Comparison of ENCODE assay signal across 9 mouse cellular contexts in the genomic region with DNA sequence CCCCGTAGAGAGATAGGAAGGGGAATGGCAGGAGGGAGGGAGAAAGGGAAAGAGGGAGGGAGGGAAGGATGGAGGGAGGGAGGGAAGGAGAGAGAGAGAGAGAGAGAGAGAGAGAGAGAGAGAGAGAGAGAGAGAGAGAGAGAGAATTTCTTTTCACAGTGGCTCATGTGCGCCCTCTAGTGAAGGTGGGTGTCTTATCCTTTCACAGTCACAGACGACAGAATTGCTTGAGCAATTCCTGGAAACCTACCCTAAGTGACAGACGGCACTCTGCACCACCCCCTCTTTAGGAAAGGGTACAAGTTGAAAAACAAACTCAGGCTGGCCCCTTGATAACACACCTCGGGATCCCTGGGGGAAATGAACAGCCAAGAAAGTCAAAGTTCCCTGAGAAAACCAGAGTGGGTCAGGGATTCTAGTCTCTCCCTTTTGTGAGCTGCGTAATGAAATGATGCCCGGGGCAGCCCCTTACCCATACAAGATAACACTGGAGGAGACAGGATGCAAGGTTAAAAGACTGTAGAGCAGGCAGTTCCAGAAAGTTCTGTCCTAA. TPM values are rescaled to one million over a fixed set of nuclear protein-coding genes. Genes with fewer than 3 reads are reported as not detected.
DNase-seq lines count a peak whose midpoint lies in the region; ATAC-seq and TF ChIP-seq lines count a peak whose summit lies in the region.
"Had no signal": no experiment of that assay in that cellular context is flagged by ENCODE, and none has a peak within 500 bp of the region (broad histone marks: within the 10 kb centered on the region; RNA-seq: fewer than 3 reads in every experiment).

No protein-coding gene starts in this region.

- ATAC-seq in hindbrain, embryonic 12.5 days (ENCODE audit: low FRiP score), result no peak
- ATAC-seq in cerebellum, adult (ENCODE audit: insufficient number of reproducible peaks, low FRiP score, low TSS enrichment), result peak; percentile 71; the same call in 1 of the 2 replicates
- ATAC-seq in frontal cortex, adult (ENCODE audit: low TSS enrichment), result peak; percentile 47; the same call in 1 of the 2 replicates
- peak; percentile 73 for ATAC-seq in megakaryocyte, adult 5-6 weeks (ENCODE audit: poor library complexity, severe bottlenecking)

- no peaks in the 10 kb centered on the region for H3K36me3 ChIP-seq in hindbrain, embryonic 10.5 days
- H3K36me3 ChIP-seq in hindbrain, embryonic 12.5 days, result no peaks in the 10 kb centered on the region
- no peaks in the 10 kb centered on the region for H3K36me3 ChIP-seq in ES-E14 (ENCODE audit: control insufficient read depth, insufficient read depth, low read length, poor library complexity, severe bottlenecking)
- H3K36me3 ChIP-seq: limb, embryonic 13.5 days had no signal

- in situ Hi-C loops in ES-E14 (cut with MboI; ENCODE audit: low sequenced_read_pairs in 2 of 2, unreplicated experiment in 2 of 2), result loop anchor here in 1 of 2 experiments (5.0 kb wide), 1 partner anchor 164 kb away; no protein-coding TSS in a partner anchor

- H3K27me3 ChIP-seq in hindbrain, embryonic 10.5 days (ENCODE audit: insufficient read depth, poor library complexity, severe bottlenecking), result peaks cover 7% of the 10 kb centered on the region; the same call in 1 of the 2 replicates
- no peaks in the 10 kb centered on the region for H3K27me3 ChIP-seq in hindbrain, embryonic 12.5 days
- H3K27me3 ChIP-seq: limb, embryonic 13.5 days had no signal

- H3K9me3 ChIP-seq in hindbrain, embryonic 10.5 days, result no peaks in the 10 kb centered on the region
- no peaks in the 10 kb centered on the region for H3K9me3 ChIP-seq in hindbrain, embryonic 12.5 days (replicated peaks)
- no peaks in the 10 kb centered on the region for H3K9me3 ChIP-seq in ES-E14 (ENCODE audit: control insufficient read depth, insufficient read depth, low read depth, low read length)

- peak; percentile 52 for DNase-seq in hindbrain, embryonic 10.5 days (ENCODE audit: low spot score)
- DNase-seq in ES-E14 (ENCODE audit: low read depth, low spot score), result peak; percentile 42
- peak; percentile 66 to 86 for DNase-seq in layer of hippocampus, adult 18-20 months (ENCODE audit: low spot score in 2 of 2)
- peak; percentile 37 to 78 for DNase-seq in spleen, postnatal 10 days (ENCODE audit: low spot score in 2 of 2)

- H3K4me3 ChIP-seq in hindbrain, embryonic 10.5 days, result no peak overlapping the region
- no peak overlapping the region for H3K4me3 ChIP-seq in hindbrain, embryonic 12.5 days
- H3K4me3 ChIP-seq in ES-E14 (ENCODE audit: insufficient read depth in 1 of 2, low read depth in 1 of 2, low read length in 2 of 2, poor library complexity in 1 of 2, severe bottlenecking in 1 of 2), result no peak overlapping the region
- H3K4me3 ChIP-seq: limb, embryonic 13.5 days had no signal

- H3K9ac ChIP-seq in hindbrain, embryonic 12.5 days, result no peak overlapping the region
- H3K9ac ChIP-seq in ES-E14 (ENCODE audit: insufficient read depth, low read depth, low read length, poor library complexity, severe bottlenecking), result no peak overlapping the region
- H3K9ac ChIP-seq: limb, embryonic 13.5 days had no signal

- H3K4me1 ChIP-seq in hindbrain, embryonic 10.5 days (replicated peaks), result no peaks in the 10 kb centered on the region
- H3K4me1 ChIP-seq in hindbrain, embryonic 12.5 days, result no peaks in the 10 kb centered on the region
- peaks cover 0 to 1% of the 10 kb centered on the region in 2 experiments; a peak in 1 of 4 replicates for H3K4me1 ChIP-seq in ES-E14 (ENCODE audit: control insufficient read depth in 2 of 2, insufficient read depth in 2 of 2, low read length in 2 of 2, poor library complexity in 1 of 2)
- H3K4me1 ChIP-seq: limb, embryonic 13.5 days had no signal

- H3K4me2 ChIP-seq in hindbrain, embryonic 12.5 days (replicated peaks), result no peak overlapping the region
- H3K4me2 ChIP-seq: limb, embryonic 13.5 days had no signal

- WGBS in hindbrain, embryonic 10.5 days, result 35% methylated on average over 7 of the region's 7 CpGs
- WGBS in hindbrain, embryonic 12.5 days, result 32% methylated on average over 7 of the region's 7 CpGs

- no peak overlapping the region for H3K27ac ChIP-seq in hindbrain, embryonic 10.5 days
- H3K27ac ChIP-seq in hindbrain, embryonic 12.5 days, result no peak overlapping the region
- H3K27ac ChIP-seq in ES-E14 (ENCODE audit: insufficient read depth, low read depth, low read length, poor library complexity, severe bottlenecking), result no peak overlapping the region
- H3K27ac ChIP-seq: limb, embryonic 13.5 days had no signal

TF ChIP-seq in ES-E14, 5 proteins besides CTCF, POLR2A, EP300 and RAD21:
- TF ChIP-seq ZC3H11A (IDR thresholded peaks at IDR 0.05; ENCODE audit: borderline replicate concordance, low read depth, low read length) (peak; percentile 45; the same call in 1 of the 2 replicates), ZNF384 (IDR thresholded peaks at IDR 0.05; ENCODE audit: low read depth, low read length) (no peak)

RNA-seq across cellular contexts. Expression of a gene that starts 11.1 kb away (rescaled TPM):
- polyA plus RNA-seq in hindbrain, embryonic 10.5 days (2016; fragmentation: Nextera tagmentation; extraction: Ambion mirVana), result 16.1 and 17.7 TPM in 2 replicates
- 26.6 and 30.9 TPM in 2 replicates for polyA plus RNA-seq in hindbrain, embryonic 12.5 days (2016; fragmentation: Nextera tagmentation; extraction: Ambion mirVana)
- total RNA-seq in ES-E14 (2012; rRNA removed), result 5.4 and 6.3 TPM in 2 replicates
- 10 to 100 TPM; 73.4 to 75.7 TPM for total RNA-seq in layer of hippocampus, adult 18-20 months (2021)
- total RNA-seq in megakaryocyte, adult 5-6 weeks (2015), result 1.7 and 3.6 TPM in 2 replicates
- 2.6 and 3.2 TPM in 2 replicates for total RNA-seq in megakaryocyte, adult 5-6 weeks (2017)

RNA-seq across cellular contexts. Expression of a gene that starts 34.7 kb away (rescaled TPM):
- polyA plus RNA-seq in hindbrain, embryonic 10.5 days (2016; fragmentation: Nextera tagmentation; extraction: Ambion mirVana), result 10.8 and 12.8 TPM in 2 replicates
- 19.6 TPM in 2 replicates for polyA plus RNA-seq in hindbrain, embryonic 12.5 days (2016; fragmentation: Nextera tagmentation; extraction: Ambion mirVana)
- 8.5 and 9.8 TPM in 2 replicates for total RNA-seq in ES-E14 (2012; rRNA removed)
- total RNA-seq in layer of hippocampus, adult 18-20 months (2021), result 10 to 100 TPM; 22.7 to 23.4 TPM
- total RNA-seq in megakaryocyte, adult 5-6 weeks (2015), result 28.7 and 29.0 TPM in 2 replicates
- total RNA-seq in megakaryocyte, adult 5-6 weeks (2017), result 18.4 and 18.8 TPM in 2 replicates

Comparison
In these comparisons a context has a peak if more than half of its experiments do, and no peak if none do; other contexts are left out.
1. RNA of a gene that starts 11.1 kb away (total RNA-seq): 73.4 to 75.7 TPM in layer of hippocampus, adult 18-20 months; 5.4 to 6.3 TPM in ES-E14 and 1.7 to 3.6 TPM in megakaryocyte, adult 5-6 weeks; every median in the first group is over 10 times any median in the second.
2. Peak in every context shown above with its lines, with median percentiles within 50 percentile points of each other: DNase-seq.